Mouse (Mus musculus): ENCODE results near the gene Dars. TPM values are rescaled to one million over a fixed set of nuclear protein-coding genes. Genes with fewer than 3 reads are reported as not detected.

The Dars gene
- polyA plus RNA-seq, 1 experiment from 2014 or later: 146 TPM

DNA sequence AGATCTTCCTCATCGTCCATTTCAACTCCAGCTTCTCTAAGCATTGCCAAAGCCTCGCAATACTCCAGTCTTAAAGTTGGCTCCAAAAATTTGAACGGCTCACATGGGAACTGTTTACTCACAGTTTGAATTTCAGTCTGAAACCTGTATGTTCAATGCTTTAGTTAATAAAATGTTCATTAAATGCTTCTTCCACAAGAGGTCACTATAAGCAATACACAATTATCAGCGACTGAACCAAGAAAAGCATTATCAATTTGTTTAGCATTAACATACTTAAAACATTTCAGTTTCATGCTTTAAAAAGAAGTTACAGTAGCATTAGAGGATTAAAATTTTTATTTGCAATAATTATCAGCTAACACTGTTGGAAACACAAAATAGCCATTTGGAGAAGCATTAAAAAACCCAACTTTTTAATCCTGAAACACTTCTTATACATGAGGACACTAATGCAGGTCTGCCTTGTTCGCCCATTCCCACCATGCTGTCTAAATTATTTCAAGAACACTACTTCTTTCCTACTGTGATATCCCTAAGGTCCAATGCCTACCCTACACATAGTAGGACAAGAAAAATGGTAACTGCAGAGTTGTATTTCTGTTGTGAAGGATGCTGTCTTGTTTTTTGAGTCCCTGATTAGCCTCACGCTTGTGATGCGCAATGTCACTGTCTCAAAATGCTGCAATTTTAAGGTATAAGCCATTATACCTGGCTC is 44.9 kb downstream of the Dars start:
- Histone ChIP-seq H3K27me3 (no peaks in the 10 kb centered on the region), H3K36me3 (ENCODE audit: poor library complexity, severe bottlenecking) (peaks cover 22% of the 10 kb centered on the region), H3K4me2 (no peak overlapping the region), H3K9ac (no peak overlapping the region), H3K4me1 (no peaks in the 10 kb centered on the region), H3K27ac (no peak overlapping the region), H3K4me3 (no peak overlapping the region), H3K9me3 (replicated peaks) (no peaks in the 10 kb centered on the region)
- peak; percentile 55; the same call in 1 of the 2 replicates for ATAC-seq
- 78% methylated on average over 7 of the region's 7 CpGs for WGBS

DNA sequence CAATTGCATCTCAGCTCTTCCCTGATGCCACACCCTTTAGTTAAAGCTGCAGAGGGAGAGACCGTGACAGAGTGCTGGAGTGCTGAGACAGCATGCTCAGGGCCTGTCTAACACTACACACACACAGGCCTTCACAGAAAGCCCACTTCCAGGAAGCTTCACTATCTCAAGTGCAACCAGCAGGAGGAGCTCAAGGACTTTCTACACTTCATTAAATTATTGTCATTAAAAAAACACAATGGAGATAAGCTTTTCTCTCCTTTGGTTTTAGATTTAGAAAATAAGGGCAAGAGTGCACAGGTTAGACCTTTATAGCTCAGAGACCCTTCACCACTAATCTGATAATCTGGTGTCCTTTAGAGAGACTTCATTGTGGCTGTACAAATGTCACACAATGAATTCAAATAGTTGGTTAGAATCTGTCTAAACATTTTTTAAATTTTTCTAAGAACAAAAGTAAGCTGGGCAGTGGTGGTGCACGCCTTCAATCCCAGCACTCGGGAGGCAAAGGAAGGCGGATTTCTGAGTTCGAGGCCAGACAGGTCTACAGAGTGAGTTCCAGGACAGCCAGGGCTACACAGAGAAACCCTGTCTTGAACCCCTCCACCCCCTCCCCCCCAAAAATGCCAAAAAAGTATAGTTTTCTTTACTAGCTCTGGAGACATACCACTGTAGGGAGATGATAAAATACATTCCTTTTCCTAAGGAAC is 48.3 kb downstream of the Dars start:
- H3K27ac ChIP-seq: no peak overlapping the region
- H3K4me3 ChIP-seq: no peak overlapping the region
- no peak overlapping the region for H3K4me2 ChIP-seq
- H3K36me3 ChIP-seq (ENCODE audit: poor library complexity, severe bottlenecking): peaks cover 24% of the 10 kb centered on the region
- 49% methylated on average over 5 of the region's 5 CpGs for WGBS
- ATAC-seq: peak; percentile 80
- H3K9me3 ChIP-seq (replicated peaks): no peaks in the 10 kb centered on the region
- H3K4me1 ChIP-seq: no peaks in the 10 kb centered on the region
- H3K27me3 ChIP-seq: no peaks in the 10 kb centered on the region
- no peak overlapping the region for H3K9ac ChIP-seq

DNA sequence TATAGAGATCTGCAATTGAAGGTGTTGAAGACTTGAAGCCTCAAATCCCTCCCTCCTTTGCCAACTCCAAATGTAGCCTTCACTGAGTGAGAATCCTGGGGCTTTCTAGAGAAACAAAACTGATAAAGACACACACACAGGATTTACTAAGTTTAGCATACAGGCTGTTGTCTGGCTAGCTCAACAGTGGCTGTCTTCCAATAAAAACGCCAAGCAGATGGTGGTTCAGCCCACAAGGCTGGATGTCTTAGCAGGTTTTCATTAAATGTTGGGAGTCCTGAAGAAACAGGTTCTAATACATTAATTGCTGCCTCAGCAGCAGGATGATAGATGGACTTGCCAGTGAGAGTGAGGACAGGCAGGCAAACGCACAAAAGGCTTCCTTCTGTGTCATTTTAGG is 56.6 kb downstream of the Dars start:
- H3K27ac ChIP-seq: no peak overlapping the region
- H3K4me2 ChIP-seq: no peak overlapping the region
- no peaks in the 10 kb centered on the region for H3K9me3 ChIP-seq (replicated peaks)
- H3K4me1 ChIP-seq: peaks cover 29% of the 10 kb centered on the region
- H3K36me3 ChIP-seq (ENCODE audit: poor library complexity, severe bottlenecking): peaks cover 33% of the 10 kb centered on the region
- 79% methylated on average over 2 of the region's 2 CpGs for WGBS
- no peak overlapping the region for H3K4me3 ChIP-seq
- ATAC-seq: no peak
- H3K9ac ChIP-seq: no peak overlapping the region
- H3K27me3 ChIP-seq: no peaks in the 10 kb centered on the region

DNA sequence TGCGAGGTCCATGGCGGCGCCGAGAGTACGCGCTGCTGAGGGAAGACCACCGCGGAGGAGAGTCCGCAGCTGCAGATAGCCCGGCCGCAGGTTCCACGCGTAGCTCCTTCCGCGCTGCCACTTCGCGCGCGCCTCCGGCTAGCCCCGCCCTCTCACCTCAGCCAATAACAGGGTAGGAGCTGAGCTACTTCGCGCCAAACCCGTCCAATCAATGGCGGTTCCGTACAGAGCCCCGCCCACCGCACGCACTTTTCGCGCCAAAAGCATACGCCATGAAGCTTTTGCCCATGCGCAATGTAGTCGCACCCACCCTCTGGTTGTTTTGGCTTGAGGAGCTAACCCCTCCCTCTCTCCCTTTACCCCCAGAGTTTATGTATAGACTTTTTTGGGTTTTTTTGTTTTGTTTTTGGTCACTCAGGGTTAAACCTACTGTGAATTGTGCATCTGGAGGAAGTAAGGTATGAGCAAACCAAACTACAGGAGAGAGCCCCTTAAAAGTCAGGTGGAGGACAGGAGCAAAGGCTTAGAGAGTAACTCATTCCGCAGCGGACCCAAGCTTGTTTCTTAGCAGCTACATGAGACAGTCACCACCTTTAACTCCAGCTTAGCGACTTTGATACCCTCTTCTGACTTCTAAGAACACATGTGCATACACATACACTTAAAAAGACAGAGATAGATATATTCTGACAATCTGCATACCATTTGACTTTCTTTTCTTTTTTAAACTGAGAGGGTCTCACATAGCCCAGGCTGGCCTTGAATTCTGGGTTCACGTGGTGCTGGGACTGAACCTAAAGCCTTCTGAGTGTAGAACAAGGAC is 57.4 kb downstream of the Dars start, which contains the start of gene Mcm6:
TSS of gene Mcm6 (minus strand) at position 111 of the 823 bp plus-strand sequence.
- Histone ChIP-seq H3K27me3 (no peaks in the 10 kb centered on the region), H3K27ac (peak within 1 kb of the TSS; percentile 85), H3K4me3 (peak within 1 kb of the TSS; percentile 78), H3K9ac (peak within 1 kb of the TSS; percentile 81), H3K4me1 (peaks cover 29% of the 10 kb centered on the region), H3K36me3 (ENCODE audit: poor library complexity, severe bottlenecking) (peaks cover 36% of the 10 kb centered on the region), H3K4me2 (peak within 1 kb of the TSS; percentile 76), H3K9me3 (replicated peaks) (no peaks in the 10 kb centered on the region)
- 1% methylated on average over 38 of the region's 38 CpGs for WGBS
- ATAC-seq: peak; percentile 99

DNA sequence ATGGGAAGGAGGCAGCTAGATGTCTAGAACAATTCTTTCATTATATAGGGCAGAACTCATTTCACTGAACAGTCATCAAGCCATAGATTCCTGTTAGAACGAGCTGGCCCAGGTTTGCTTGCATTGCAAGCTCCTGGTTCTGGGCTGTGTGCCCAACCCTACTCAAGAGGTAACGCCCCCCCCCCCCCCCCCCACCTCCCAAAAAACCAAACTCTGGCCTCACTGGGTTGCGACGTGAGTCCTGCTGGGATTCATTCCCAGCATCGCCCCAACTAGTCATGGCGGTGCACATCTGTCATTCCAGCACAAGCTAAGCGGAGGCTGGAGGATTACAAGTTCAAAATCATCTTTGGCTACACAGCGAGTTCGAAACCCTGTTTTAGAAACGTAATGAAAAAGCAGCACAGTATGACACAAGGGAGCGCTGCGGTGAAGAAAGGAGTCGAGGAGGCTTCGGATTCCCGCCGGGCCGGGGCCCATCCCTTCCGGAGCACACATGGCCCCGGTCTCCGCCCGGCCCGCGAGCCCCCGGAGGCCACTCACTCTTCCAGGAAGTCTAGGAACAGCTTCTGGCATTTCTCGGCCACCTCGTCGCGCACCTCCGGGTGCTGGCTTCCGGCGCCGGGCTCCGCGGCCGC is 58.1 kb downstream of the Dars start:
- under 1% methylated on average over 35 of the region's 35 CpGs for WGBS
- H3K36me3 ChIP-seq (ENCODE audit: poor library complexity, severe bottlenecking): peaks cover 34% of the 10 kb centered on the region

DNA sequence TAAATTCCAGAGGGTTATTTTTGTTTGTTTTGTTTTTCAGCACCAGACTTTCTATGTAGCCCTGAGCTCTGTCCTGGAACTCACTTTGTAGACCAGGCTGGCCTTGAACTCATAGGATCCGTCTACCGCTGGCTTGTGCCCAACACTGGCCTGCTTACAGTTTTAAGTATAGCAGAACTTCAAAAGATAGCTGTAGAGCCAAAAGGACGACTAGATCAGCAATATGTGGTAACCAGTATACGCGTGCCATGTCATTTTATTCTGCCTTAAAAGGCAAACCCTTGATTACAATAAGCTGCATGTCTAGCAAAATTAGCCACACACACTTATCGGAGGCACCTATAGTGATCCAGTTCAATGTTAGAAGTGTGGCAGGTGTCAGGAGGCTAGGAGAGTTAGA is 58.9 kb downstream of the Dars start:
- no peak for ATAC-seq
- 64% methylated on average over 6 of the region's 6 CpGs for WGBS

More for the DNA sequence above, 58.1 kb downstream of the Dars start:
- Histone ChIP-seq H3K9ac (peak overlapping the region; percentile 81), H3K4me1 (peaks cover 29% of the 10 kb centered on the region), H3K27ac (peak overlapping the region; percentile 85), H3K9me3 (replicated peaks) (no peaks in the 10 kb centered on the region), H3K27me3 (no peaks in the 10 kb centered on the region), H3K4me3 (peak overlapping the region; percentile 78), H3K4me2 (peak overlapping the region; percentile 76)
- ATAC-seq: peak; percentile 81

DNA sequence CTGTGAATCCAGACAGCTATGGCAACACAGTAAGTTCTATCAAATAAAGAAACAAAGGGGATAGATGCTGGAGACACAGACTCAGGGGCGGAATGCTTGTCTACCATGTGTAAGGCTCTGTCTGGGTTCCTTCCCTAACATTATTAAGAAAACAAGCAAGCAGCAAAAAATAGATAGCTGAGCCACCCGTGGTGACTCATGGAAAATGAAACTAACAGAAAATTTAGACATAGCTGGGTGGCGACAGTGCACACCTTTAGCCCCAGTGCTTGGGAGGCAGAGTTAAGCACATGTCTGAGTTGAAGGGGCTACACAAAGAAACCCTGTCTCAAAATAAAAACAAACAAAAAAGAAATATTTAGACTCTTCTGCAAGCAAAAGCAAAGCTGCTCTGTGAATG is 59.7 kb downstream of the Dars start:
- H3K4me3 ChIP-seq: peak overlapping the region; percentile 78
- H3K36me3 ChIP-seq (ENCODE audit: poor library complexity, severe bottlenecking): peaks cover 39% of the 10 kb centered on the region
- WGBS: 53% methylated on average over 3 of the region's 3 CpGs
- peak overlapping the region; percentile 6; the same call in 1 of the 2 replicates for H3K9ac ChIP-seq
- ATAC-seq: no peak
- H3K9me3 ChIP-seq (replicated peaks): no peaks in the 10 kb centered on the region
- no peaks in the 10 kb centered on the region for H3K27me3 ChIP-seq
- H3K27ac ChIP-seq: no peak overlapping the region
- peak overlapping the region; percentile 76 for H3K4me2 ChIP-seq
- H3K4me1 ChIP-seq: peaks cover 29% of the 10 kb centered on the region

More for the DNA sequence above, 58.9 kb downstream of the Dars start:
- no peaks in the 10 kb centered on the region for H3K9me3 ChIP-seq (replicated peaks)
- no peaks in the 10 kb centered on the region for H3K27me3 ChIP-seq
- H3K4me1 ChIP-seq: peaks cover 29% of the 10 kb centered on the region
- H3K27ac ChIP-seq: peak overlapping the region; percentile 85; the same call in 1 of the 2 replicates
- H3K4me2 ChIP-seq: peak overlapping the region; percentile 76
- H3K4me3 ChIP-seq: peak overlapping the region; percentile 78
- peak overlapping the region; percentile 81 for H3K9ac ChIP-seq
- H3K36me3 ChIP-seq (ENCODE audit: poor library complexity, severe bottlenecking): peaks cover 41% of the 10 kb centered on the region

DNA sequence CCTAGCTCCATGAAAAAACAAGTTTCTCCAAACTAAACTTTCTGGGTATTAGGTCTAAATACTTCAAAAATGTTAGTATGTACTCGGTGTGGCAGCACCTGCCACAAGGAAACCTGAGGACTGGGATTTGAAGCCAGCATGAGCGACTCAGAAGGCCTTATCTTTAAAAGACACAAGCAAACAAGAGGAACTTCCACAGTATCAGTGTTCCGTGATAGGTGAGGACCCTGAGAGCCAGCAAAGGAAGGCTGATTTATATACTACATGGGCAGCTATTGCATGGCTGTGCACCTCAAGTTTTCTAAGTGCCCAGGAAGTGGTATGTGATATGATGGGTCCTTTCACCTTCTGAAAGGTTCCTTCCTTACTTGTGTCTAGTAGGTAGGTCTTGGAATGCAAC is 64.1 kb downstream of the Dars start:
- 91% methylated on average over 3 of the region's 3 CpGs for WGBS
- ATAC-seq: no peak

DNA sequence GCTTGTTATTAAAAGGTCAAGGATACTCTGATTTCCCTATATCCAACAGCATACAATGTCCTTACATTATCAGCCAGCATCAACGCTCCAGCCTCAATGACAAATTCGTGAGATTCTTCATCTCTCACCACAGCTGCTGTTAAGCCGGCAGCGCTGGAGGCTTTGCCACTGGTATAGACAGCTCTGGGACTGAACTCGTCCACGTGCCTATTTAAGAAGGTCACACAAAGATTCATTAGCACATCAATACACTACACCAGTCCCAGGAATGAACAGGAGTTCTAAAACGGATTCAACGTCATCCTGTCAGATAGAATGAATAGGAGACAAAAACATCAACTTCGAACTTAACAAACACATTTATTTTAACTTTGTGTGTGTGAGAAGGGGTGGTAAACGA is 72.9 kb downstream of the Dars start:
- Histone ChIP-seq H3K4me3 (no peak overlapping the region), H3K9me3 (replicated peaks) (no peaks in the 10 kb centered on the region), H3K27ac (no peak overlapping the region), H3K4me1 (peaks cover 6% of the 10 kb centered on the region; the same call in 1 of the 2 replicates), H3K36me3 (ENCODE audit: poor library complexity, severe bottlenecking) (peaks cover 84% of the 10 kb centered on the region), H3K27me3 (no peaks in the 10 kb centered on the region), H3K4me2 (no peak overlapping the region), H3K9ac (no peak overlapping the region)
- no peak; the same call in 1 of the 2 replicates for ATAC-seq
- 22% methylated on average over 10 of the region's 10 CpGs for WGBS

More for the DNA sequence above, 64.1 kb downstream of the Dars start:
- H3K27ac ChIP-seq: no peak overlapping the region
- no peaks in the 10 kb centered on the region for H3K9me3 ChIP-seq (replicated peaks)
- H3K4me2 ChIP-seq: no peak overlapping the region
- no peak overlapping the region for H3K4me3 ChIP-seq
- no peaks in the 10 kb centered on the region for H3K27me3 ChIP-seq
- no peak overlapping the region for H3K9ac ChIP-seq
- H3K4me1 ChIP-seq: peaks cover 14% of the 10 kb centered on the region; the same call in 1 of the 2 replicates
- peaks cover 72% of the 10 kb centered on the region for H3K36me3 ChIP-seq (ENCODE audit: poor library complexity, severe bottlenecking)

DNA sequence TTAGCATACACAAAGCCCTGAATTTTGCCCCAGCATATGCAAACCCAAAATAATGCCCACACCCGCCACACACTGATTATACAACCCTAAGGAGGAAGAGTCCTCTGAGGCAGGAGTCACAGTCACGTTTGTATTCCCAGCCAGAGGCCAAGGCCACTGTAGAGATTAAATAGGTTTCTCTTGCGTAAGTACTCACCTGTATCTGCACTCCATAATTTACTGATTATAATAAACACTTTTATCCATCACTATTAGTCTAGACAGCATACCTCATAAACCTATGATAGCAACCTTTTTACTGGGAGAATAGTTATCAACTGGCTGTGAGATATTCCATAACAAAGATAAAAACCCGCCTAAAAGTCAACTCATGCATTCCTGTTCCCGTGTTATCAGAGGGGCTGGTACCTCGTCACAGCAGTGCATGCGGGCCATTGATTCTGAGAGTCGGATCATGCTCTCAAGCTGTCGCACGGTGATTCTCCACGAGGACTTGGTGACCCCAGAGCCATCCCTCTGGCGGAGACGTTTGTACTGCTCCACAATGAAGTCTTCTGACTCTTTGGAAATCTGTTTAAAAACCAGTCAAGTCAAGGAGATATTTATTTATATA is 79.4 kb downstream of the Dars start:
- H3K4me2 ChIP-seq: no peak overlapping the region
- ATAC-seq: no peak
- WGBS: 94% methylated on average over 13 of the region's 13 CpGs

DNA sequence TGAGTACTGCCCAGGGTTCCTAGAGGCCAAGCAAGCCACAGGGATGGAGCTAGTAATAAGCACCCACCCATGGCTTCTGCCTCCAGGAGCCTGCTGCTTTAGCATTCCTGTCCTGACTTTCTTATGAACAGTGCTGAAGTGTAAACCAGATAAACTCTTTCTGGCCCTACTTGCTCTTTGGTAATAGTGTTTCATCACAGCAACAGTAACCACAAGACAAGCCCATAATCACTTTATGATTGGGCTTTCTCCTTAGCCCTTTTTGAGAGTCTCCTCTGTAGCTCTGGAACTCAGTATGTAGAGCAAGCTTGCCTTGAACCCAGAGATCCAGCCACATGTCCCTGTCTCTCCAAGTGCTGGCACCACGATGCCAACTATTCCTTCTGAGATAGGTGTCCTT is 86.9 kb downstream of the Dars start:
- H3K36me3 ChIP-seq (ENCODE audit: poor library complexity, severe bottlenecking): peaks cover 82% of the 10 kb centered on the region
- H3K4me1 ChIP-seq: no peaks in the 10 kb centered on the region
- H3K9ac ChIP-seq: no peak overlapping the region
- no peak overlapping the region for H3K4me3 ChIP-seq
- H3K9me3 ChIP-seq (replicated peaks): no peaks in the 10 kb centered on the region
- no peak overlapping the region for H3K27ac ChIP-seq
- H3K4me2 ChIP-seq: no peak overlapping the region
- H3K27me3 ChIP-seq: no peaks in the 10 kb centered on the region
- WGBS: 97% methylated on average over 1 of the region's 1 CpGs
- no peak for ATAC-seq

More for the DNA sequence above, 79.4 kb downstream of the Dars start:
- Histone ChIP-seq H3K9me3 (replicated peaks) (no peaks in the 10 kb centered on the region), H3K4me1 (no peaks in the 10 kb centered on the region), H3K36me3 (ENCODE audit: poor library complexity, severe bottlenecking) (peaks cover 80% of the 10 kb centered on the region), H3K27me3 (no peaks in the 10 kb centered on the region), H3K9ac (no peak overlapping the region), H3K4me3 (no peak overlapping the region), H3K27ac (no peak overlapping the region)
